Mouse (Mus musculus) midbrain, embryonic 16.5 days (tissue): ENCODE results near the gene Slc6a15. TPM values are rescaled to one million over a fixed set of nuclear protein-coding genes. Genes with fewer than 3 reads are reported as not detected.
A peak's percentile ranks its signal among the peaks of the same experiment; 100 is the strongest.

Experiments used
- ATAC-seq: fragments of 200-750 bp; cut with Nextera tagmentation; 2 replicates; pipeline ENCODE4 v1.8.0; 2017; ENCODE audit warnings: moderate TSS enrichment
- H3K27ac ChIP-seq: fragments of 300-500 bp; sonication (generic); 2 replicates; pipeline ENCODE4 v1.5.1; 2014; ENCODE audit warnings: mild to moderate bottlenecking, low read length, mixed read lengths
- H3K27me3 ChIP-seq: fragments of 300-500 bp; sonication (generic); 2 replicates; pipeline ENCODE4 v1.6.1; 2014; ENCODE audit warnings: low read depth, low read length, mixed read lengths; ENCODE audit not compliant: control insufficient read depth, insufficient read depth
- H3K36me3 ChIP-seq: fragments of 300-500 bp; sonication (generic); 2 replicates; pipeline ENCODE4 v1.6.1; 2014; ENCODE audit warnings: mild to moderate bottlenecking, low read length, moderate library complexity, mixed read lengths; ENCODE audit not compliant: control insufficient read depth, insufficient read depth
- H3K4me1 ChIP-seq: fragments of 300-500 bp; sonication (generic); 2 replicates; pipeline ENCODE4 v1.6.1; 2014; ENCODE audit warnings: mild to moderate bottlenecking, low read length, mixed read lengths; ENCODE audit not compliant: control insufficient read depth, insufficient read depth
- H3K4me2 ChIP-seq: fragments of 300-500 bp; sonication (generic); 2 replicates; pipeline ENCODE4 v1.6.1; 2014; ENCODE audit warnings: mild to moderate bottlenecking, low read length, mixed read lengths
- H3K4me3 ChIP-seq: fragments of 300-500 bp; sonication (generic); 2 replicates; pipeline ENCODE4 v1.5.1; 2014; ENCODE audit warnings: low read depth, mild to moderate bottlenecking, low read length, moderate library complexity, mixed read lengths
- H3K9ac ChIP-seq: fragments of 300-500 bp; sonication (generic); 2 replicates; pipeline ENCODE4 v1.6.1; 2014; ENCODE audit warnings: low read depth, low read length, mixed read lengths
- H3K9me3 ChIP-seq: fragments of 300-500 bp; sonication (generic); replicated peaks from 2 replicates; pipeline ENCODE4 v1.6.1; 2014; ENCODE audit warnings: mild to moderate bottlenecking, low read length, mixed read lengths; ENCODE audit not compliant: control insufficient read depth, poor library complexity, severe bottlenecking
- WGBS: fragments of 180-500 bp; shearing (Covaris S2); extraction: QIAGEN DNeasy Blood & Tissue Kit; methylation state at CpG from one replicate; pipeline ENCODE4 v1.1.7; 2014; 5-methylcytosine and 5-hydroxymethylcytosine counted together
- polyA plus RNA-seq: library from polyadenylated mRNA; unstranded; fragments of >200 nt; fragmentation: Nextera tagmentation; extraction: Ambion mirVana; gene quantifications from 2 replicates; pipeline ENCODE4 v1.2.1, GENCODE M21; 2015

Slc6a15 gene
- 67.4 and 70.4 TPM in 2 replicates for polyA plus RNA-seq

- H3K36me3 ChIP-seq: no peaks in the 10 kb centered on the region
- H3K27me3 ChIP-seq: no peaks in the 10 kb centered on the region
- ATAC-seq: peak; percentile 91
Observed at GRCm38 (mm10) chr10:103367371-103368295, at the start of gene Slc6a15. Gene Slc6a15 (plus strand): TSS chr10:103367783.

GRCm38 (mm10) chr10:103321941-103322340 lies 45.6 kb upstream of the Slc6a15 start:
- Histone ChIP-seq H3K9ac (no peak overlapping the region), H3K4me1 (peaks cover 2% of the 10 kb centered on the region; the same call in 1 of the 2 replicates), H3K4me2 (no peak overlapping the region), H3K9me3 (no peaks in the 10 kb centered on the region), H3K27me3 (no peaks in the 10 kb centered on the region), H3K36me3 (no peaks in the 10 kb centered on the region), H3K4me3 (no peak overlapping the region), H3K27ac (no peak overlapping the region)
- ATAC-seq: no peak
- WGBS: 81% methylated on average over 3 of the region's 3 CpGs

More at GRCm38 (mm10) chr10:103367371-103368295, at the start of gene Slc6a15:
- Histone ChIP-seq H3K4me2 (peak within 1 kb of the TSS; percentile 84), H3K4me3 (peak within 1 kb of the TSS; percentile 65), H3K9ac (peak within 1 kb of the TSS; percentile 73), H3K4me1 (0 out of 2 replicates have a peak, but pooled peaks cover 2% of the 10 kb centered on the region), H3K9me3 (no peaks in the 10 kb centered on the region), H3K27ac (peak within 1 kb of the TSS; percentile 74)
- WGBS: under 1% methylated on average over 42 of the region's 43 CpGs

- Histone ChIP-seq H3K9me3 (no peaks in the 10 kb centered on the region), H3K4me1 (peaks cover 2% of the 10 kb centered on the region; the same call in 1 of the 2 replicates), H3K4me2 (no peak overlapping the region), H3K36me3 (no peaks in the 10 kb centered on the region), H3K9ac (no peak overlapping the region), H3K27ac (no peak overlapping the region), H3K4me3 (no peak overlapping the region), H3K27me3 (no peaks in the 10 kb centered on the region)
- ATAC-seq: no peak
- 90% methylated on average over 3 of the region's 3 CpGs for WGBS
Observed at GRCm38 (mm10) chr10:103323386-103323785, 44.2 kb upstream of the Slc6a15 start.

DNA sequence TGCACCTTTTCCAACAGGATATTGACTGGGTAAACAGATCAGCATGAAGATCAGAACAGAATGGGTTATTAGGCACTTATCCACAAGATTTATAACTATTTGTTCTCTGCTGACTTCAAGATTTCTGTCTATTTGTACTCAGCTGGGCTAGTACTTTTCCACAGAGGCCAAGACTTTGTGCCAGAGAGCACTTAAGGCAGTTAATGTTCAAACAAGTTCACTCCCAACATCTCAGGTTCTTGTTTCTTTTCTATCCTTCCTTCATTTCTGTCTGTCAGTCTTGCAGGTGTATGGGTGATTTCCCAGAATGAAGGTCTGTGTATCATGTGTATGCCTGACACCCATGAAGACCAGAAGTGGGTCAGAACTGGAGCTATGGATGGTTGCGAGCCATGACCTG lies 33.3 kb upstream of the Slc6a15 start:
- Histone ChIP-seq H3K9ac (no peak overlapping the region), H3K9me3 (no peaks in the 10 kb centered on the region), H3K4me2 (no peak overlapping the region), H3K36me3 (no peaks in the 10 kb centered on the region), H3K27me3 (no peaks in the 10 kb centered on the region), H3K4me1 (no peaks in the 10 kb centered on the region), H3K27ac (no peak overlapping the region), H3K4me3 (no peak overlapping the region)
- 92% methylated on average over 1 of the region's 1 CpGs for WGBS
- ATAC-seq: no peak

DNA sequence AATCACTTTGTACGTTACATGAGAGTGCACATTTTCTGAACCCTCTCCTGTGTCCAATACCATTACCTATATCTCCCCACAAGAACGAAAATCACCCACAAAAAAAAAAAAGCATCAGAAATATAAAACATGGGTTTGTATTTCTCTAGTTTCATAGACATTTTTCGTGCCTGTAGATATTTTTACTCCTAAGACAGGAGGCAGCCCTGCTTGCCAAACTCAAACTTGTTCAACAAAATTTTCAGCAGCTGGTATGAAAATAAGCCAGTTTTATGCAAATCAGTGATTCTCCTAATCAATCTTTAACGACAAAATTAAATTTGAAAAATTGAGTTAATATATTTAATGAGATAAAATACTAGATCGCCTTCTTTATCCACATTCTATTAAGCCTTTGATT lies 27.7 kb upstream of the Slc6a15 start:
- 84% methylated on average over 5 of the region's 5 CpGs for WGBS

GRCm38 (mm10) chr10:103346797-103347196 lies 20.8 kb upstream of the Slc6a15 start:
- H3K9ac ChIP-seq: no peak overlapping the region
- WGBS: 19% methylated on average over 2 of the region's 2 CpGs
- ATAC-seq: no peak

More for the DNA sequence above, 27.7 kb upstream of the Slc6a15 start:
- H3K9ac ChIP-seq: no peak overlapping the region
- H3K4me1 ChIP-seq: no peaks in the 10 kb centered on the region
- H3K4me2 ChIP-seq: no peak overlapping the region
- H3K27me3 ChIP-seq: no peaks in the 10 kb centered on the region
- H3K36me3 ChIP-seq: no peaks in the 10 kb centered on the region
- ATAC-seq: no peak
- no peak overlapping the region for H3K4me3 ChIP-seq
- no peaks in the 10 kb centered on the region for H3K9me3 ChIP-seq
- H3K27ac ChIP-seq: no peak overlapping the region

GRCm38 (mm10) chr10:103368296-103369080 lies 905 bp downstream of the Slc6a15 start:
- Histone ChIP-seq H3K4me2 (peak overlapping the region; percentile 84), H3K27ac (peak overlapping the region; percentile 74), H3K4me1 (0 out of 2 replicates have a peak, but pooled peaks cover 2% of the 10 kb centered on the region), H3K9me3 (no peaks in the 10 kb centered on the region), H3K4me3 (peak overlapping the region; percentile 65), H3K36me3 (no peaks in the 10 kb centered on the region), H3K27me3 (no peaks in the 10 kb centered on the region), H3K9ac (peak overlapping the region; percentile 73)
- whole genome bisulfite sequencing: under 1% methylated on average over 37 of the region's 37 CpGs
- peak; percentile 61 for ATAC-seq

More at GRCm38 (mm10) chr10:103346797-103347196, 20.8 kb upstream of the Slc6a15 start:
- Histone ChIP-seq H3K27me3 (no peaks in the 10 kb centered on the region), H3K4me1 (no peaks in the 10 kb centered on the region), H3K9me3 (no peaks in the 10 kb centered on the region), H3K27ac (no peak overlapping the region), H3K4me2 (no peak overlapping the region), H3K4me3 (no peak overlapping the region), H3K36me3 (no peaks in the 10 kb centered on the region)

DNA sequence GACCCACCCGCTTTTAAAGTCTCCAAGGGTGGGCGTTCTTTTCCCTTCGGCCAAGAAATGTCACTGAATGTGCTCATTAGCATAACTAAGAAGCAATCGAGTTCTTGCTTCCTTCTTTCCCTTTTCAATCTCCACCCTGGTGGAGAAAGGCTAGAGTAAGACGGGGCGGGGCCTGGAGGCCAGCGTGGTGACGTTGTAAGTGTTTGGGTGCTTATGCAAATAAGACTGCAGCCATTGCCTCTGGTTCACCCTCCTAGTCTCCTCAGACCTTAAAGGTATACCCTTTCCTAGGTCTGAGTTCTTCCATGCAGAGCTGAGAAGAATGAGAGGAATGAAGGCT lies 1.5 kb downstream of the Slc6a15 start:
- peak overlapping the region; percentile 73 for H3K9ac ChIP-seq
- peak; percentile 81 for ATAC-seq
- no peaks in the 10 kb centered on the region for H3K9me3 ChIP-seq
- peak overlapping the region; percentile 74 for H3K27ac ChIP-seq
- H3K27me3 ChIP-seq: no peaks in the 10 kb centered on the region
- WGBS: 0% methylated on average over 8 of the region's 8 CpGs
- 0 out of 2 replicates have a peak, but pooled peaks cover 2% of the 10 kb centered on the region for H3K4me1 ChIP-seq
- H3K4me3 ChIP-seq: peak overlapping the region; percentile 65
- H3K4me2 ChIP-seq: peak overlapping the region; percentile 84
- no peaks in the 10 kb centered on the region for H3K36me3 ChIP-seq
